Mouse (Mus musculus): Measurements from ENCODE around the gene Vtcn1. TPM values are rescaled to one million over a fixed set of nuclear protein-coding genes. Genes with fewer than 3 reads are reported as not detected.

Gene Vtcn1
- 1.3 and 2.2 TPM in 2 replicates for polyA plus RNA-seq (2015; fragmentation: Nextera tagmentation; extraction: Ambion mirVana)

DNA sequence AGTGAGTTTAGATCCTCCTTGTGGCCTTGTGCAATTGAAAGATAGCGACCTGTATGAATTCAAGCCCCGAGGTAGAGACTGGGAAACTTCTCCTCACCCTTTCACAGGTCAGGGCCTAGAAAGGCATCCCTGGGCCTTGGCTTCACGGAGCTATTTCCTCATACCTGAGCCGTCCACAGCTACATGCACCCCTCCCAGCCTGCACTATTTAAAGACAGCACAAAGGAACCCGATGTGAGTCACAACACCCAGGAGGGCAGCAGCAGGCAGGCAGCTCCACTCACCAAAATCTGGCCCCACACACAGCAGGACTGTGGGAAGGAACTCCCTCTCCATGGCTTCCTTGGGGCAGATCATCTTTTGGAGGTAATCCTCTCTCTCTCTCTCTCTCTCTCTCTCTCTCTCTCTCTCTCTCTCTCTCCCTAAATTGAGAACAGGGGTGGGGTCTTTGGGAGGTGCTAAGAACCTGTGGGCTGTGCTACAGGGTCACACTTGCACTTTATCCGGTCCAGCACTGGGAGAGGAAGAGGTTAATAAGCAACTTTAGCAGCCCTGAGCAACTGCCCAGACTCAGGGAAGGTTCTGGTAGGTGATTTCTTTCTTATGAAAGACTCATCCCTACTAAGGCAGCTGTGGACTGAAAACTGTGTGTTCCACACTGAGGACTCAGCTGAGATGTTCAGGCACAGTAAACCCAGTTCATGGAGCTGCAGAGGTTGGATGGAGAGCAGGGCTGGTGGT lies at the start of gene Vtcn1:
Vtcn1 (plus strand) TSS at position 235 of the 741 bp plus-strand sequence.

GRCm38 (mm10) chr3:100921825-100922505 lies 96.7 kb downstream of the Vtcn1 start, which contains the start of gene Trim45:
TSS of gene Trim45 (plus strand) at chr3:100922202.

Other genes starting within 250 kb of the Vtcn1 start
- 75.8 and 85.0 TPM in 2 replicates for gene Man1a2, start 140.0 kb upstream of the Vtcn1 start, polyA plus RNA-seq (2015; fragmentation: Nextera tagmentation; extraction: Ambion mirVana)
- gene Trim45, start 96.7 kb downstream of the Vtcn1 start, polyA plus RNA-seq (2015; fragmentation: Nextera tagmentation; extraction: Ambion mirVana) = 3.7 and 4.1 TPM in 2 replicates
- 3.9 and 5.1 TPM in 2 replicates for gene Ttf2, start 144.2 kb downstream of the Vtcn1 start, polyA plus RNA-seq (2015; fragmentation: Nextera tagmentation; extraction: Ambion mirVana)
- gene Cd101, start 204.1 kb downstream of the Vtcn1 start, polyA plus RNA-seq (2015; fragmentation: Nextera tagmentation; extraction: Ambion mirVana) = 1.1 TPM in 1 of 2 replicates, not detected in the other